Mouse (Mus musculus) 416B (cell line): ENCODE measurements at regions not wholly inside any gene's neighbourhood (a gene's known extent, or its start where the extent isn't known, plus 50 kb on each side); places are given as distances from the start of the nearest gene placed in this dataset.
"Not testable (repeated sequence)": the region's sequence is repeated elsewhere in the genome, so short reads cannot be mapped to it uniquely, and the experiment has no call there.

Source experiments
- DNase-seq: peaks from one replicate; pipeline ENCODE4 v3.0.0; 2011; ENCODE audit warnings: low read depth

GRCm38 (mm10) chr9:76407549-76407948, 83.9 kb upstream of the Hcrtr2 start:
- DNase-seq: peak; percentile 47

GRCm38 (mm10) chr9:76401897-76402670, 78.4 kb upstream of the Hcrtr2 start:
- not testable (repeated sequence) for DNase-seq

GRCm38 (mm10) chr9:76400900-76401299, 77.2 kb upstream of the Hcrtr2 start:
- DNase-seq: no peak

GRCm38 (mm10) chr9:76393763-76394162, 70.1 kb upstream of the Hcrtr2 start:
- DNase-seq: no peak

- peak; percentile 58 for DNase-seq
Measured at GRCm38 (mm10) chr9:76390839-76391238, 67.2 kb upstream of the Hcrtr2 start.
